Mouse (Mus musculus): Measurements from ENCODE around the gene Map2k4. TPM values are rescaled to one million over a fixed set of nuclear protein-coding genes. Genes with fewer than 3 reads are reported as not detected.

Map2k4 gene
- polyA plus RNA-seq, 1 experiment, result 18.5 TPM

GRCm38 (mm10) chr11:65712754-65713306, 75.3 kb downstream of the Map2k4 start:
- Histone ChIP-seq H3K4me1 (replicated peaks; ENCODE audit: control insufficient read depth, insufficient read depth, low read length) (no peaks in the 10 kb centered on the region), H3K36me3 (ENCODE audit: control insufficient read depth, insufficient read depth, low read length) (peaks cover 14% of the 10 kb centered on the region), H3K4me3 (ENCODE audit: control insufficient read depth, insufficient read depth, low read length) (no peak overlapping the region), H3K27me3 (ENCODE audit: control insufficient read depth, insufficient read depth, low read length) (no peaks in the 10 kb centered on the region), H3K27ac (ENCODE audit: control insufficient read depth, insufficient read depth, low read length) (no peak overlapping the region)
- 97% methylated on average over 6 of the region's 6 CpGs for WGBS
- no peak for DNase-seq
- no peak for TF ChIP-seq POLR2A (IDR thresholded peaks at IDR 0.05; ENCODE audit: control insufficient read depth, extremely low read depth, insufficient read depth, low read length, poor library complexity)
- no peak for TF ChIP-seq CTCF (IDR thresholded peaks at IDR 0.05; ENCODE audit: borderline replicate concordance, control insufficient read depth, extremely low read depth, insufficient read depth, low read length, poor library complexity)

- H3K27me3 ChIP-seq (ENCODE audit: control insufficient read depth, insufficient read depth, low read length), result no peaks in the 10 kb centered on the region
- H3K4me1 ChIP-seq (replicated peaks; ENCODE audit: control insufficient read depth, insufficient read depth, low read length), result no peaks in the 10 kb centered on the region
- TF ChIP-seq CTCF (IDR thresholded peaks at IDR 0.05; ENCODE audit: borderline replicate concordance, control insufficient read depth, extremely low read depth, insufficient read depth, low read length, poor library complexity), result no peak
- no peak for TF ChIP-seq POLR2A (IDR thresholded peaks at IDR 0.05; ENCODE audit: control insufficient read depth, extremely low read depth, insufficient read depth, low read length, poor library complexity)
- DNase-seq, result no peak
- H3K27ac ChIP-seq (ENCODE audit: control insufficient read depth, insufficient read depth, low read length), result no peak overlapping the region
- 97% methylated on average over 4 of the region's 4 CpGs for WGBS
- H3K36me3 ChIP-seq (ENCODE audit: control insufficient read depth, insufficient read depth, low read length), result peaks cover 30% of the 10 kb centered on the region
- no peak overlapping the region for H3K4me3 ChIP-seq (ENCODE audit: control insufficient read depth, insufficient read depth, low read length)
Observed at GRCm38 (mm10) chr11:65706784-65707183, 81.3 kb downstream of the Map2k4 start.

GRCm38 (mm10) chr11:65706176-65706575, 81.9 kb downstream of the Map2k4 start:
- TF ChIP-seq POLR2A (IDR thresholded peaks at IDR 0.05; ENCODE audit: control insufficient read depth, extremely low read depth, insufficient read depth, low read length, poor library complexity) (no peak), CTCF (IDR thresholded peaks at IDR 0.05; ENCODE audit: borderline replicate concordance, control insufficient read depth, extremely low read depth, insufficient read depth, low read length, poor library complexity) (no peak)
- H3K27me3 ChIP-seq (ENCODE audit: control insufficient read depth, insufficient read depth, low read length), result no peaks in the 10 kb centered on the region
- no peak overlapping the region for H3K4me3 ChIP-seq (ENCODE audit: control insufficient read depth, insufficient read depth, low read length)
- H3K36me3 ChIP-seq (ENCODE audit: control insufficient read depth, insufficient read depth, low read length), result peaks cover 30% of the 10 kb centered on the region
- 86% methylated on average over 2 of the region's 2 CpGs for WGBS
- H3K27ac ChIP-seq (ENCODE audit: control insufficient read depth, insufficient read depth, low read length), result no peak overlapping the region
- no peak for DNase-seq
- no peaks in the 10 kb centered on the region for H3K4me1 ChIP-seq (replicated peaks; ENCODE audit: control insufficient read depth, insufficient read depth, low read length)

GRCm38 (mm10) chr11:65704861-65705260, 83.2 kb downstream of the Map2k4 start:
- Histone ChIP-seq H3K27me3 (ENCODE audit: control insufficient read depth, insufficient read depth, low read length) (no peaks in the 10 kb centered on the region), H3K4me3 (ENCODE audit: control insufficient read depth, insufficient read depth, low read length) (no peak overlapping the region), H3K27ac (ENCODE audit: control insufficient read depth, insufficient read depth, low read length) (no peak overlapping the region), H3K4me1 (replicated peaks; ENCODE audit: control insufficient read depth, insufficient read depth, low read length) (no peaks in the 10 kb centered on the region), H3K36me3 (ENCODE audit: control insufficient read depth, insufficient read depth, low read length) (peaks cover 30% of the 10 kb centered on the region)
- no peak for DNase-seq
- no peak for TF ChIP-seq CTCF (IDR thresholded peaks at IDR 0.05; ENCODE audit: borderline replicate concordance, control insufficient read depth, extremely low read depth, insufficient read depth, low read length, poor library complexity)
- no peak for TF ChIP-seq POLR2A (IDR thresholded peaks at IDR 0.05; ENCODE audit: control insufficient read depth, extremely low read depth, insufficient read depth, low read length, poor library complexity)
- WGBS, result 94% methylated on average over 4 of the region's 4 CpGs

GRCm38 (mm10) chr11:65678824-65679402, 109.2 kb downstream of the Map2k4 start:
- no peak for TF ChIP-seq POLR2A (IDR thresholded peaks at IDR 0.05; ENCODE audit: control insufficient read depth, extremely low read depth, insufficient read depth, low read length, poor library complexity)
- no peak for TF ChIP-seq CTCF (IDR thresholded peaks at IDR 0.05; ENCODE audit: borderline replicate concordance, control insufficient read depth, extremely low read depth, insufficient read depth, low read length, poor library complexity)

GRCm38 (mm10) chr11:65667348-65667969, 120.6 kb downstream of the Map2k4 start:
- H3K27ac ChIP-seq (ENCODE audit: control insufficient read depth, insufficient read depth, low read length), result no peak overlapping the region
- DNase-seq, result no peak
- no peaks in the 10 kb centered on the region for H3K4me1 ChIP-seq (replicated peaks; ENCODE audit: control insufficient read depth, insufficient read depth, low read length)
- TF ChIP-seq POLR2A (IDR thresholded peaks at IDR 0.05; ENCODE audit: control insufficient read depth, extremely low read depth, insufficient read depth, low read length, poor library complexity), result no peak
- no peak for TF ChIP-seq CTCF (IDR thresholded peaks at IDR 0.05; ENCODE audit: borderline replicate concordance, control insufficient read depth, extremely low read depth, insufficient read depth, low read length, poor library complexity)
- no peaks in the 10 kb centered on the region for H3K27me3 ChIP-seq (ENCODE audit: control insufficient read depth, insufficient read depth, low read length)
- no peak overlapping the region for H3K4me3 ChIP-seq (ENCODE audit: control insufficient read depth, insufficient read depth, low read length)
- H3K36me3 ChIP-seq (ENCODE audit: control insufficient read depth, insufficient read depth, low read length), result no peaks in the 10 kb centered on the region
- WGBS, result 84% methylated on average over 6 of the region's 6 CpGs

More at GRCm38 (mm10) chr11:65678824-65679402, 109.2 kb downstream of the Map2k4 start:
- H3K27me3 ChIP-seq (ENCODE audit: control insufficient read depth, insufficient read depth, low read length), result no peaks in the 10 kb centered on the region
- no peaks in the 10 kb centered on the region for H3K4me1 ChIP-seq (replicated peaks; ENCODE audit: control insufficient read depth, insufficient read depth, low read length)
- H3K4me3 ChIP-seq (ENCODE audit: control insufficient read depth, insufficient read depth, low read length), result no peak overlapping the region
- 46% methylated on average over 12 of the region's 12 CpGs for WGBS
- no peaks in the 10 kb centered on the region for H3K36me3 ChIP-seq (ENCODE audit: control insufficient read depth, insufficient read depth, low read length)
- no peak overlapping the region for H3K27ac ChIP-seq (ENCODE audit: control insufficient read depth, insufficient read depth, low read length)
- no peak for DNase-seq

Measured in thymus, adult 2 months (tissue).